Mouse (Mus musculus) heart, adult 10 weeks (tissue): ENCODE results near the gene Olfr574. TPM values are rescaled to one million over a fixed set of nuclear protein-coding genes. Genes with fewer than 3 reads are reported as not detected.

ENCODE experiments used
- polyA plus RNA-seq: library from polyadenylated mRNA; stranded (reverse); fragments of 350-450 nt; fragmentation: Illumina TruSeq; extraction: RNeasy Lipid Tissue Mini Kit (QIAGEN cat#74804); gene quantifications from one replicate; pipeline ENCODE4 v1.2.3, GENCODE M21; 2014; ENCODE audit warnings: low read depth, low replicate concordance

Gene Olfr574
- not detected for polyA plus RNA-seq

DNA sequence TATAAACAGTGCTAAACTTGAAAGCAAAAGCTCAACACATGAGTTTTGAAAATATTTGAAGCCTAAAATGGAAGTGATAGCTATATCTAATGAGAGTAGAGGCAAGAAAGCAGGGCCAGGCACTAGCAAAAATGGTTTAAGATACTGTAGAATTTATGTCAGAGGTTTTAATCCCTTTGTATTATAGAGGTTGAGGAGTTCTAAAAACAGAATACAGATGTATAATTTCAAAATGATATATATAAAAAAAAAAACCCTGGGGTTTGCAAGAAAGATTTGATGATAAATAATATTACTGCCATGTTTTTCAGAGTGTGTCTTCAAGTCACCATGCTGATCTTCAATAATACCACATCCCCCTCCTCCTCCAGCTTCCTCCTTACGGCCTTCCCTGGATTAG, at the start of gene Olfr574:
Gene Olfr574, plus strand, starts transcription at position 301 of the 400 bp plus-strand sequence.

DNA sequence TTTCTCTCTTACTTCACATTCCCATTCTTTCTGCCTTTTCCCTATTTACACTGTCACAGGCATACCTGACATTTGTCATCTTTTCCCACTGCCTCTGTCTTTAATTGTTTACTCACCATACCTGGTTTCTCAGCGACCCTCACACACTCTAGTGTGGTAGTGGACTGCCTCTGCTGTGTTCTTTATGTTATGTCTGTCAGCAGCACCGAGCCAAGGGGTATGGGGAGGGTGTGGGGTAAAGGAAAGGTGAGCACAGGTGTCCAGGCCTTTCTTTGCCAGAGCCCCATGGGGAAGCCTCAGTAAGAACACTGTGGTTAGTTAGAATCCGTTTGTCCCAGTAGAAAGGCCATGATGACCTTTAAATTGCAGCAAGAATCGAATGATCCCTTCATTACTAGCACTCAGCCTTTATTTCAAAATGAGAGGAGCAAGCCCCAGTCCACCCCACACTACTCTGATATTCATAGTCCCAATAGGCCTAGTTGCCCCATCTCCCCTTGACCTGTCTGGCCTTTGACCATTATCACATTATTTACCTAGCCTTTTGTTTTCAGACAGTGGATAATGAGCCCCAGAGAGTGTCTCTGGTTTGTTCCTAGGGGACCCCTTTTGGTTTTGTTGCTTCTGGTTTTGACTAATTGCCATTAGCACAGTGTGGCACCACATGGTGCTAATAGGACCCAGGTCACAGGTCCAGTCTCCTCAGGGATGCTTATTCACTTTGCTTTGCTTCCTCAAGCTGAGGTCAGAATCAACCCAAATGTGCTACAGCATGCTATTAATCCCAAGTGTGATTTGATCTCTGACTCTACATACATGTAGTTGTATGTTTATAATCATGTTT, 31.0 kb upstream of the Olfr574 start, which contains the start of gene Olfr571:
Gene Olfr571, minus strand, starts transcription at position 505 of the 844 bp plus-strand sequence.

DNA sequence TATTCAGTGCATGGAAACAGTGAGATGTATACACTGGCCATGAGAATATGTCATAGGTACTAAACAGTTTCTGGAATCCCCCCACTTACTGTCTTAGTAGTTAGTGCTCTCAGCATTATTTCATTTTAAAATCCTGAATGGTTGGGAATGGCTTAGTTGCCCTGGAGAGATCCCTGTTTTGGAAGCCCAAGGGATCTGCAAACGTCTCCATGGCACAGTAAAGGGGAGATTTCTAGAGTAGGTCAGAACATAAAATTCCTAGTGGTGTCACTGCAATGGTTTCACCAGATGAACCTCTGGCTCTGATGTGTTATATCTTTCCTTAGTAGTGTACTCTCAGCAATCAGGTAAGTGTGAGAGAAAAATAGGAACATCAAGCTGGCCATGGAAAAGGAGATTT, 24.2 kb upstream of the Olfr574 start, which contains the start of gene Olfr572:
Gene Olfr572, plus strand, starts transcription at position 301 of the 400 bp plus-strand sequence.

DNA sequence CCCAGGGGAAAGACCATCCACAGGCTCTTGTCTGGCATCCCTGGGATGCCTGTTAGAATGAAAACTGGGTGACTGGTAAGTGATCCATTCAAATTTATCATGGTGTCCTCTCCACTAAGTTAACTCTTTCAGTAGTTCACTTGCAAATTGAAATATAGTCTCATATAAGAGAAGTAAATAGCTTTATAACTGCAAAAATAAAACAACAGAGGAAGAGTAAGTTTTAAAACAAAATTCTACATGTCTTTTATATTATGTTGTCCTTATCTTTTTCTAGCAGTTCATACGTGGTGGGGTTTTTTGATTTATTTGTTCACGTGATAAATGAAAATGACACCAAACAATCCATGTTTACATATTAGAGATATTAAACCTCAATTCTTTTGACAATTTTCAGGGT, 5.8 kb upstream of the Olfr574 start, which contains the start of gene Olfr573-ps1:
Gene Olfr573-ps1, minus strand, starts transcription at position 101 of the 400 bp plus-strand sequence.

DNA sequence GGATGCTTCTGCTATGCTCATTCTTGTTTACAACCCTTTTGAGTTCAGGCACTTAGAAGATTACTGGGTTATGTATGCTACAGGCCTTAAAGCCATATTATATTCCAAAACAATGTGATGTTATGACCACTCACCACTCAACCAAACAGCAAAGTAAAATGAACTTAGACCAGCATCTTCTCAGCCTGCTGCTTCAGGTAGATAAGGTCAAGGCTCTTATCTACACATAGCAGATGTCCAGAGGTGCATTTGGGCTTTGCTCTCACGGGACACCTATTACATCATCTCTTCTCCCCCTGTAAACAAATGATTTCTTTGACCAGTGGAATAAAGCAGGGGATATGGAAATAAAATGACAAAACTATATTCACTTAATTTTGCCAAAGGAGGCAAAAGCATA, 10.3 kb downstream of the Olfr574 start, which contains the start of gene Olfr575:
Gene Olfr575, minus strand, starts transcription at position 183 of the 400 bp plus-strand sequence.

DNA sequence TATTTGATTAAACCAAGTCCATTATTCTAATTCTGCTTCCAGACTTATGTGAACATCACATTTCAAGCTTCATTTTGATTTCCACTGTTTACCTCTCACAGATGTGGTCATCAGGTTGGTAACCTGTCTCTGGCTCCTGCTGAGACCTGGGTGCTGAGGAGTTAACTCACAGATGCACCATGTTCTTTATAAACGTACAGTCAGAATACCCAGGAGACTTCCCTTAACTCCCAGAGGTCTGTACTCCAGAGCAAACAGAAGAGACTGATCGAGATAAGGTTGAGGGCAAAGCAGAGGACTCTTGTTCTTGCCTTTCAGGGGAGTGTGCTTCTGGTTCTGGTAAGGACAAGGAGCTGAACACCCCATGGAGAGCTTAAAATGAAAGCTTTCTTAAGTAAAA, 14.1 kb downstream of the Olfr574 start, which contains the start of gene Olfr576:
Gene Olfr576, plus strand, starts transcription at position 301 of the 400 bp plus-strand sequence.

DNA sequence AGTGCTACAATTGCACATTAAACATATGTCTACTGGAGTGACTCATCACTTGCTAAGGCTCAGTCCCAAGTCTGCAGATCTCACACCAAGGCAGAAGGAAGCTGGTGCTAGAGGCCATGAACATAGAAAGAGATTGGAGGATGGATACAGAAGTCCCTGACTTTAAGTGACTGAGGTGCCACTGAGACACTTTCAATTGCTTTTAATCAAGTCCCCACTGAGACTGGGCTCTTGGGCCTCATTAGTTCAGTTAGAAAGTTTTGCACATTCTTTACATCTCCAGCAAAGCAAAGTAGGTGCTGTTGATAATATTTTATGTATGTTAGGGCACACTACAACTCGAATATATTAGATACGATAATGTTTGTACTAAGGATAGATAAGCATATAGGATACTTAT, 27.6 kb downstream of the Olfr574 start, which contains the start of gene Olfr577:
Gene Olfr577, minus strand, starts transcription at position 101 of the 400 bp plus-strand sequence.

DNA sequence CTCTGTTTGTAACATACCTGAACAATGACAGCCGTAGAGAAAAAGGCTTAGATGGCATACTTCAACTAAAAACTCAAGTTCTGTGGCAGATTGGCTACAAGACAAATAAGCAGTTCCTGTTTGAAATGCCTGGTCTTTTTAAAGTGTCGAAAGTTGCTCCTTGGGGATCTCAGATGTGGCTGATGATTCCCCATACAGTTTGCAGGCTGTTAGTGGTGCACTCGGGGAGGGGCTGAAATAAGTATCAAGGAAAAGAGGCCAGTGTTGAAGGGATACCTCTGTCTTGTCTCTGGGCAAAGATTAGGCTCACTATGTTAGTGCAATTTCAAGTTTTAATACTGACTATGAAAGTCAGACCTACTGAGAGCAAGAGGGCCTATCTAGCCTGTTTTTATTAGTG, 41.0 kb downstream of the Olfr574 start, which contains the start of gene Olfr578:
Gene Olfr578, minus strand, starts transcription at position 101 of the 400 bp plus-strand sequence.

Other genes starting within 250 kb of the Olfr574 start
- 6.0 TPM for gene Olfr558, start 246.3 kb upstream of the Olfr574 start, polyA plus RNA-seq
- not detected for gene Olfr33, start 229.4 kb upstream of the Olfr574 start, polyA plus RNA-seq
- not detected for gene Olfr559, start 221.0 kb upstream of the Olfr574 start, polyA plus RNA-seq
- gene Olfr560, start 189.1 kb upstream of the Olfr574 start, polyA plus RNA-seq = 0.39 TPM
- gene Olfr78, start 189.0 kb upstream of the Olfr574 start, polyA plus RNA-seq = 3.1 TPM
- gene Olfr561, start 177.2 kb upstream of the Olfr574 start, polyA plus RNA-seq = not detected
- not detected for gene Olfr564, start 145.0 kb upstream of the Olfr574 start, polyA plus RNA-seq
- not detected for gene Olfr566, start 89.7 kb upstream of the Olfr574 start, polyA plus RNA-seq
- gene Olfr568, start 71.3 kb upstream of the Olfr574 start, polyA plus RNA-seq = not detected
- not detected for gene Olfr569, start 57.6 kb upstream of the Olfr574 start, polyA plus RNA-seq
- gene Olfr570, start 53.9 kb upstream of the Olfr574 start, polyA plus RNA-seq = not detected
- gene Olfr571, start 30.9 kb upstream of the Olfr574 start, polyA plus RNA-seq = not detected
- not detected for gene Olfr572, start 24.1 kb upstream of the Olfr574 start, polyA plus RNA-seq
- gene Olfr573-ps1, start 5.9 kb upstream of the Olfr574 start, polyA plus RNA-seq = not detected
- gene Olfr575, start 10.3 kb downstream of the Olfr574 start, polyA plus RNA-seq = not detected
- not detected for gene Olfr576, start 14.2 kb downstream of the Olfr574 start, polyA plus RNA-seq
- not detected for gene Olfr577, start 27.5 kb downstream of the Olfr574 start, polyA plus RNA-seq
- not detected for gene Olfr578, start 40.9 kb downstream of the Olfr574 start, polyA plus RNA-seq
- not detected for gene Olfr582, start 89.6 kb downstream of the Olfr574 start, polyA plus RNA-seq
- not detected for gene Olfr583, start 102.8 kb downstream of the Olfr574 start, polyA plus RNA-seq
- not detected for gene Olfr584, start 133.4 kb downstream of the Olfr574 start, polyA plus RNA-seq
- not detected for gene Olfr585, start 149.3 kb downstream of the Olfr574 start, polyA plus RNA-seq
- not detected for gene Olfr586, start 177.2 kb downstream of the Olfr574 start, polyA plus RNA-seq
- not detected for gene Olfr588-ps1, start 192.4 kb downstream of the Olfr574 start, polyA plus RNA-seq
- not detected for gene Olfr589, start 207.9 kb downstream of the Olfr574 start, polyA plus RNA-seq
- gene Olfr591, start 229.9 kb downstream of the Olfr574 start, polyA plus RNA-seq = not detected
- gene Olfr592, start 236.3 kb downstream of the Olfr574 start, polyA plus RNA-seq = not detected